8 mouse cellular contexts compared by ENCODE assay signal in the genomic region with DNA sequence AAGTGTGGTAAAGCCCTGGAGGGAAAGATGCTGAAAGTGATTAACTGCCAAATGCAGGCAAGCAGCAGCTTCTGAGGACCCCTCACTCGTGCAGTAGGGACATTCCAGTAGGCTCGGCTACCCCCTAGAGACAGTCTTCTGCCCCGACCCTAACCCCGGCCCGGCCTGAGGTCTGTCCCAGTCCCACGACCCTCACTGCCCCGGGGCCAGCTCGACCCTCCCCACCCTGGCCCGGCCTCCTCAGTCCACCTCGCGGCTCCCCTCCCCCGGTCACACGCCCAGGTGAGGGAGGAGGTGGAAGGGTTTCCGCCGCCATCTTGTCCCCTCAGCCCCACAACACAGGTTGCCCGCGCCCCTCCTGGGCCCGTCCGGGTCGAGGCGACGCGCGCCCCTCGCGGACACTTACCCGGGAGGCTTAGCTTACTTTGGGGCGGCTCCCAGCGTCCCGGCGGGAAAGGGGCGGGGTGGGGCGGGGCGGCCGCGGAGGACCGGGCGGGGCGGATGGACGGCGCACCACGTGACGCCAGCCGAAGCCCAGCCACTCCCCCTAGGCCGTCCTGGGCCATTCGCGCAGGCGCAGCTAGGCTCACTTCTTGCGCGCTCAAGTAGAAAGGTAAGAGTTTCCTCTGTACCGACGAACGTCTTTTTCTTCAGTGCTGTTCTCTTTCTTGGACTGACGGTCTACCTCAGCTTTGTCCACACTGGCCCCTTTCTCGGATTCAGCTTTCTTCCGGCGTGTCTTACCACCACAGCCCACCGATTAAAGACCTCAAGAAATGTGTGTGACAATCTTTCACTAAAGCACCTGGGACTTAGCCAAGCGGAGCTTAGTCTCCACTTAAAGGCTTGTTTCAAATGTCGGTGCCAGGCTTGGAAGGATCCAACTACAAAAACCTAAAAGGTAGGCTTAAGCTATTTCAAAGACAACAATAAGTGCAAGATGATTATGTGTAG. TPM values are rescaled to one million over a fixed set of nuclear protein-coding genes. Genes with fewer than 3 reads are reported as not detected.
A peak's percentile ranks its signal among the peaks of the same experiment; 100 is the strongest.
DNase-seq lines count a peak whose midpoint lies in the region; ATAC-seq and TF ChIP-seq lines count a peak whose summit lies in the region.

A gene (minus strand): TSS at position 456 of the 954 bp plus-strand sequence.

- no peaks in the 10 kb centered on the region for H3K9me3 ChIP-seq in E14TG2a.4 (ENCODE audit: low read length)
- no peaks in the 10 kb centered on the region for H3K9me3 ChIP-seq in forebrain, embryonic 12.5 days
- no peaks in the 10 kb centered on the region for H3K9me3 ChIP-seq in liver, postnatal 0 days (ENCODE audit: low read length)
- H3K9me3 ChIP-seq in neural tube, embryonic 14.5 days (ENCODE audit: control insufficient read depth, low read length) = no peaks in the 10 kb centered on the region

- peak within 1 kb of the TSS; percentile 67 for H3K27ac ChIP-seq in forebrain, embryonic 12.5 days
- peak within 1 kb of the TSS; percentile 69 for H3K27ac ChIP-seq in liver, postnatal 0 days (ENCODE audit: low read depth)
- H3K27ac ChIP-seq in neural tube, embryonic 14.5 days (ENCODE audit: low read depth, low read length) = peak within 1 kb of the TSS; percentile 86

- TF ChIP-seq EP300 in liver, postnatal 0 days (IDR thresholded peaks at IDR 0.05; ENCODE audit: low read depth) = no peak

- H3K27me3 ChIP-seq in E14TG2a.4 (ENCODE audit: insufficient read depth, low read length) = no peaks in the 10 kb centered on the region
- no peaks in the 10 kb centered on the region for H3K27me3 ChIP-seq in forebrain, embryonic 12.5 days
- no peaks in the 10 kb centered on the region for H3K27me3 ChIP-seq in liver, postnatal 0 days (ENCODE audit: insufficient read depth, low read length)
- H3K27me3 ChIP-seq in neural tube, embryonic 14.5 days (ENCODE audit: control insufficient read depth, insufficient read depth, low read length) = no peaks in the 10 kb centered on the region

- DNase-seq in c-Kit-positive CD71-positive TER-119-positive erythroid progenitor cells, embryonic 14.5 days (ENCODE audit: low spot score) = peak; percentile 91
- DNase-seq in heart, postnatal 10 days = peak; percentile 89 to 91
- DNase-seq in large intestine, adult 2 months (ENCODE audit: low read depth, low spot score) = peak; percentile 84
- peak; percentile 94 for DNase-seq in liver, postnatal 0 days
- DNase-seq in testis, postnatal 10 days (ENCODE audit: low spot score) = peak; percentile 94

- peak within 1 kb of the TSS; percentile 88 for H3K4me3 ChIP-seq in E14TG2a.4 (replicated peaks; ENCODE audit: low read length)
- H3K4me3 ChIP-seq in forebrain, embryonic 12.5 days (replicated peaks) = peak within 1 kb of the TSS; percentile 77
- H3K4me3 ChIP-seq in liver, postnatal 0 days (ENCODE audit: low read depth, low read length) = peak within 1 kb of the TSS; percentile 74
- peak within 1 kb of the TSS; percentile 74 for H3K4me3 ChIP-seq in neural tube, embryonic 14.5 days (ENCODE audit: low read depth, low read length)

- under 1% methylated on average over 54 of the region's 60 CpGs for WGBS in forebrain, embryonic 12.5 days
- WGBS in large intestine, adult 2 months = under 1% methylated on average over 60 of the region's 60 CpGs
- WGBS in liver, postnatal 0 days (ENCODE audit: insufficient replicate concordance) = under 1% methylated on average over 50 of the region's 60 CpGs
- under 1% methylated on average over 53 of the region's 60 CpGs for WGBS in neural tube, embryonic 14.5 days

- H3K4me2 ChIP-seq in forebrain, embryonic 12.5 days = peak within 1 kb of the TSS; percentile 60
- H3K4me2 ChIP-seq in liver, postnatal 0 days (ENCODE audit: low read depth, low read length) = peak within 1 kb of the TSS; percentile 90
- peak within 1 kb of the TSS; percentile 65 for H3K4me2 ChIP-seq in neural tube, embryonic 14.5 days (ENCODE audit: low read depth, low read length)

- ATAC-seq in forebrain, embryonic 12.5 days (ENCODE audit: low FRiP score) = peak; percentile 98
- peak; percentile 99 for ATAC-seq in liver, postnatal 0 days
- ATAC-seq in neural tube, embryonic 14.5 days (ENCODE audit: low read depth) = peak; percentile 98

- intact Hi-C loops in heart, postnatal 10 days (cut with DNase I) = no loop called here

- no peak for TF ChIP-seq CTCF in E14TG2a.4 (conservative IDR thresholded peaks at IDR 0.05; ENCODE audit: low read length)
- TF ChIP-seq CTCF in liver, postnatal 0 days (IDR thresholded peaks at IDR 0.05; ENCODE audit: low read depth) = peak; percentile 60

- H3K4me1 ChIP-seq in E14TG2a.4 (replicated peaks; ENCODE audit: low read depth, low read length) = peaks cover 32% of the 10 kb centered on the region
- peaks cover 24% of the 10 kb centered on the region for H3K4me1 ChIP-seq in forebrain, embryonic 12.5 days
- peaks cover 16% of the 10 kb centered on the region for H3K4me1 ChIP-seq in liver, postnatal 0 days (ENCODE audit: insufficient read depth)
- peaks cover 8% of the 10 kb centered on the region; the same call in 1 of the 2 replicates for H3K4me1 ChIP-seq in neural tube, embryonic 14.5 days (ENCODE audit: control insufficient read depth, insufficient read depth, low read length)

- H3K9ac ChIP-seq in forebrain, embryonic 12.5 days = peak within 1 kb of the TSS; percentile 80
- peak within 1 kb of the TSS; percentile 84 for H3K9ac ChIP-seq in liver, postnatal 0 days (replicated peaks)
- H3K9ac ChIP-seq in neural tube, embryonic 14.5 days (replicated peaks; ENCODE audit: low read depth, low read length) = peak within 1 kb of the TSS; percentile 88

- no peaks in the 10 kb centered on the region for H3K36me3 ChIP-seq in E14TG2a.4 (ENCODE audit: insufficient read depth, low read length)
- H3K36me3 ChIP-seq in forebrain, embryonic 12.5 days (replicated peaks) = no peaks in the 10 kb centered on the region
- no peaks in the 10 kb centered on the region for H3K36me3 ChIP-seq in liver, postnatal 0 days (replicated peaks; ENCODE audit: insufficient read depth, low read length)
- no peaks in the 10 kb centered on the region for H3K36me3 ChIP-seq in neural tube, embryonic 14.5 days (ENCODE audit: control insufficient read depth, insufficient read depth, low read length)

RNA-seq across cellular contexts. Expression of the gene that starts here (rescaled TPM):
- polyA plus RNA-seq in forebrain, embryonic 12.5 days (2016; fragmentation: Nextera tagmentation; extraction: Ambion mirVana) = 18.6 and 19.4 TPM in 2 replicates
- total RNA-seq in heart, postnatal 10 days (2021) = 10 to 100 TPM; 16.3 to 17.5 TPM
- 2.6 and 2.7 TPM in 2 replicates for polyA plus RNA-seq in large intestine, adult 2 months (2012; rRNA removed)
- polyA plus RNA-seq in liver, postnatal 0 days (2015; fragmentation: Nextera tagmentation; extraction: Ambion mirVana) = 1.7 and 2.3 TPM in 2 replicates
- 51.1 and 51.2 TPM in 2 replicates for polyA plus RNA-seq in neural tube, embryonic 14.5 days (2014; fragmentation: Nextera tagmentation; extraction: Ambion mirVana)

Comparison
In these comparisons a context has a peak if more than half of its experiments do, and no peak if none do; other contexts are left out.
1. Peak in every context shown above with its lines: DNase-seq, ATAC-seq, H3K4me3 ChIP-seq and H3K27ac ChIP-seq.